Mouse (Mus musculus) CH12.LX (cell line): ENCODE results near the gene Olfr187.

Experiments
- CTCF ChIP-seq, 2 experiments: IDR thresholded peaks in 1 of 2; conservative IDR thresholded peaks in 1 of 2; 2 replicates each; pipeline ENCODE4 v1.5.1; 2011 to 2012; ENCODE audit warnings: low read depth in 2 of 2, low read length in 2 of 2, improper control_type of control experiment in 1 of 2, inconsistent platforms in 1 of 2, mild to moderate bottlenecking in 1 of 2, moderate library complexity in 1 of 2
- MAX ChIP-seq: IDR thresholded peaks from 2 replicates; pipeline ENCODE4 v1.6.1; 2011; ENCODE audit warnings: low read length, improper control_type of control experiment
- MXI1 ChIP-seq: IDR thresholded peaks from 2 replicates; pipeline ENCODE4 v1.6.1; 2011; ENCODE audit warnings: mild to moderate bottlenecking, low read depth, low read length, improper control_type of control experiment
- MYC ChIP-seq: IDR thresholded peaks from 2 replicates; pipeline ENCODE4 v1.6.1; 2011; ENCODE audit warnings: low read depth, mild to moderate bottlenecking, improper control_type of control experiment, low read length

DNA sequence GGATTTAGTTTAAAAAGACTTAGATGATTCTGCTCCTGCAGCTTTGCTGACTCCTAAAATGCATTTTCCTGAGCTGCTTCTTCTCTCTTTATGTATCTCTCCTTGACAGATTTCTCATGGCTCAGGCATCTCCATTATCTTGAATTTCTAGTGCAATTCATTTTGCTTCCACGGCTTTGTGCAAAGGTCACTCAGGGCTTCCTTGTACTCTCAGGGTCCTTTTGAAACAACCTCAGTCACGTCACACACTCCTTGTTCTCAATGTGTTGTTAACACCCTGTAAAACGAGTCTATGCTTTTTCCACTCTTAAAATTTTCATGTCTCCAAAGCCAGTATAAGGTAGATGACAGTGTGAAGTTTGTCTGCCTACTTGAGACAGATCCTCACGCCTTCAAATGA, 8.0 kb upstream of the Olfr187 start:
- TF ChIP-seq CTCF (conservative IDR thresholded peaks at IDR 0.05 in 1 of 2, IDR thresholded peaks at IDR 0.05 in 1 of 2; ENCODE audit: low read depth in 2 of 2, low read length in 2 of 2) (no peak), MYC (no peak), MAX (no peak), MXI1 (no peak)
